In genomic region chr13:109518194-109518593, GRCm38 (mm10) we compare ENCODE assay signal across 30 mouse cellular contexts.
"Had no signal": no experiment of that assay in that cellular context is flagged by ENCODE, and none has a peak within 500 bp of the region (broad histone marks: within the 10 kb centered on the region; RNA-seq: fewer than 3 reads in every experiment).

No protein-coding gene starts in this region.

- DNase-seq: left cerebral cortex, postnatal 4 days; liver; liver, embryonic 13.5 days; liver, postnatal 0 days; lung, adult 18-20 months; lung, adult 2 months; lung, embryonic 14.5 days; lung, postnatal 10 days; lung, postnatal 14 days; lung, postnatal 36 days; lung, postnatal 4 days had no signal

- H3K9me3 ChIP-seq: limb, embryonic 10.5 days; limb, embryonic 12.5 days; limb, embryonic 13.5 days; limb, embryonic 15.5 days; liver, embryonic 12.5 days; liver, embryonic 13.5 days; liver, embryonic 15.5 days; lung, embryonic 15.5 days; megakaryocyte, embryonic 14.5 days; midbrain, embryonic 10.5 days; midbrain, embryonic 13.5 days; neural tube, embryonic 12.5 days; neural tube, embryonic 13.5 days had no signal

- H3K27ac ChIP-seq: left cerebral cortex, adult 2 months; limb, embryonic 10.5 days; limb, embryonic 12.5 days; limb, embryonic 13.5 days; limb, embryonic 15.5 days; liver, embryonic 12.5 days; liver, embryonic 13.5 days; liver, embryonic 14.5 days; liver, embryonic 15.5 days; lung, embryonic 15.5 days; macrophage; midbrain, embryonic 10.5 days; midbrain, embryonic 13.5 days; neural tube, embryonic 12.5 days; neural tube, embryonic 13.5 days had no signal

- ATAC-seq: liver, embryonic 12.5 days; liver, postnatal 0 days; lung, postnatal 0 days; midbrain, embryonic 13.5 days; midbrain, embryonic 16.5 days had no signal

- H3K4me2 ChIP-seq: limb, embryonic 12.5 days; limb, embryonic 13.5 days; limb, embryonic 15.5 days; liver, embryonic 11.5 days; liver, embryonic 12.5 days; liver, embryonic 13.5 days; liver, embryonic 15.5 days; lung, embryonic 14.5 days; lung, embryonic 15.5 days; midbrain, embryonic 13.5 days; neural tube, embryonic 12.5 days; neural tube, embryonic 13.5 days had no signal

- H3K27me3 ChIP-seq: limb, embryonic 12.5 days; limb, embryonic 13.5 days; limb, embryonic 15.5 days; liver, embryonic 12.5 days; liver, embryonic 13.5 days; liver, embryonic 15.5 days; lung, embryonic 15.5 days; megakaryocyte, embryonic 14.5 days; midbrain, embryonic 13.5 days; neural tube, embryonic 12.5 days; neural tube, embryonic 13.5 days had no signal

- H3K9ac ChIP-seq: limb, embryonic 12.5 days; limb, embryonic 13.5 days; limb, embryonic 15.5 days; liver, embryonic 12.5 days; liver, embryonic 13.5 days; liver, embryonic 14.5 days; liver, embryonic 15.5 days; liver, postnatal 0 days; lung, embryonic 14.5 days; lung, embryonic 15.5 days; midbrain, embryonic 13.5 days; neural tube, embryonic 12.5 days; neural tube, embryonic 13.5 days had no signal

- H3K4me3 ChIP-seq: left cerebral cortex, adult 2 months; limb, embryonic 10.5 days; limb, embryonic 12.5 days; limb, embryonic 13.5 days; limb, embryonic 15.5 days; liver, embryonic 12.5 days; liver, embryonic 13.5 days; liver, embryonic 15.5 days; lung, embryonic 15.5 days; megakaryocyte, embryonic 14.5 days; midbrain, embryonic 10.5 days; midbrain, embryonic 13.5 days; myocyte; neural tube, embryonic 12.5 days; neural tube, embryonic 13.5 days had no signal

- H3K4me1 ChIP-seq: limb, embryonic 10.5 days; limb, embryonic 12.5 days; limb, embryonic 15.5 days; liver, embryonic 12.5 days; liver, embryonic 13.5 days; liver, embryonic 15.5 days; lung, embryonic 15.5 days; megakaryocyte, embryonic 14.5 days; neural tube, embryonic 12.5 days; neural tube, embryonic 13.5 days had no signal

- H3K36me3 ChIP-seq: limb, embryonic 10.5 days; limb, embryonic 12.5 days; limb, embryonic 13.5 days; limb, embryonic 15.5 days; liver, embryonic 12.5 days; liver, embryonic 13.5 days; liver, embryonic 15.5 days; lung, embryonic 15.5 days; midbrain, embryonic 10.5 days; midbrain, embryonic 13.5 days; neural tube, embryonic 12.5 days; neural tube, embryonic 13.5 days had no signal
